Mouse (Mus musculus): ENCODE data around the gene Herc3. TPM values are rescaled to one million over a fixed set of nuclear protein-coding genes. Genes with fewer than 3 reads are reported as not detected.
"Not testable (repeated sequence)": the region's sequence is repeated elsewhere in the genome, so short reads cannot be mapped to it uniquely, and the experiment has no call there.

Herc3 gene
- polyA plus RNA-seq (2016; fragmentation: Nextera tagmentation; extraction: Ambion mirVana): 4.8 and 5.9 TPM in 2 replicates

GRCm38 (mm10) chr6:58831232-58832009 lies at the start of gene Herc3:
Herc3 (plus strand) TSS chr6:58831465.
- H3K27me3 ChIP-seq (replicated peaks; ENCODE audit: low read depth, poor library complexity, severe bottlenecking): peaks cover 10% of the 10 kb centered on the region
- H3K4me3 ChIP-seq: peak within 1 kb of the TSS; percentile 83
- no peaks in the 10 kb centered on the region for H3K9me3 ChIP-seq
- under 1% methylated on average over 83 of the region's 83 CpGs for WGBS
- peak within 1 kb of the TSS; percentile 87 for H3K27ac ChIP-seq (replicated peaks)
- H3K36me3 ChIP-seq (replicated peaks): no peaks in the 10 kb centered on the region
- H3K4me1 ChIP-seq: no peaks in the 10 kb centered on the region; the same call in 1 of the 2 replicates
- DNase-seq (ENCODE audit: low spot score): peak; percentile 86

GRCm38 (mm10) chr6:58801394-58801793 lies 29.9 kb upstream of the Herc3 start:
- H3K27me3 ChIP-seq (replicated peaks; ENCODE audit: low read depth, poor library complexity, severe bottlenecking): no peaks in the 10 kb centered on the region
- DNase-seq (ENCODE audit: low spot score): no peak
- H3K36me3 ChIP-seq (replicated peaks): no peaks in the 10 kb centered on the region
- no peaks in the 10 kb centered on the region for H3K9me3 ChIP-seq
- no peak overlapping the region for H3K4me3 ChIP-seq
- H3K27ac ChIP-seq (replicated peaks): no peak overlapping the region
- H3K4me1 ChIP-seq: no peaks in the 10 kb centered on the region

GRCm38 (mm10) chr6:58814381-58814780 lies 16.9 kb upstream of the Herc3 start:
- DNase-seq (ENCODE audit: low spot score): no peak
- no peaks in the 10 kb centered on the region for H3K36me3 ChIP-seq (replicated peaks)
- no peak overlapping the region for H3K27ac ChIP-seq (replicated peaks)
- H3K4me3 ChIP-seq: no peak overlapping the region
- H3K27me3 ChIP-seq (replicated peaks; ENCODE audit: low read depth, poor library complexity, severe bottlenecking): no peaks in the 10 kb centered on the region
- H3K9me3 ChIP-seq: no peaks in the 10 kb centered on the region
- H3K4me1 ChIP-seq: no peaks in the 10 kb centered on the region

- not testable (repeated sequence) for H3K36me3 ChIP-seq (replicated peaks); H3K27me3 ChIP-seq (replicated peaks; ENCODE audit: low read depth, poor library complexity, severe bottlenecking); H3K4me3 ChIP-seq; DNase-seq (ENCODE audit: low spot score); H3K9me3 ChIP-seq; H3K27ac ChIP-seq (replicated peaks); H3K4me1 ChIP-seq
- 94% methylated on average over 6 of the region's 11 CpGs for WGBS
Observed at GRCm38 (mm10) chr6:58817037-58817436, 14.2 kb upstream of the Herc3 start.

- DNase-seq (ENCODE audit: low spot score): no peak
- WGBS: 88% methylated on average over 2 of the region's 2 CpGs
- Histone ChIP-seq H3K27me3 (replicated peaks; ENCODE audit: low read depth, poor library complexity, severe bottlenecking) (no peaks in the 10 kb centered on the region; the same call in 1 of the 2 replicates), H3K4me3 (no peak overlapping the region), H3K4me1 (no peaks in the 10 kb centered on the region), H3K27ac (replicated peaks) (no peak overlapping the region), H3K36me3 (replicated peaks) (no peaks in the 10 kb centered on the region), H3K9me3 (no peaks in the 10 kb centered on the region)
Observed at GRCm38 (mm10) chr6:58825619-58826018, 5.6 kb upstream of the Herc3 start.

GRCm38 (mm10) chr6:58826089-58826488 lies 5.2 kb upstream of the Herc3 start:
- H3K4me1 ChIP-seq: no peaks in the 10 kb centered on the region
- no peak overlapping the region for H3K27ac ChIP-seq (replicated peaks)
- WGBS: 81% methylated on average over 2 of the region's 2 CpGs
- H3K4me3 ChIP-seq: no peak overlapping the region
- DNase-seq (ENCODE audit: low spot score): no peak
- H3K9me3 ChIP-seq: no peaks in the 10 kb centered on the region
- no peaks in the 10 kb centered on the region for H3K36me3 ChIP-seq (replicated peaks)
- H3K27me3 ChIP-seq (replicated peaks; ENCODE audit: low read depth, poor library complexity, severe bottlenecking): no peaks in the 10 kb centered on the region; the same call in 1 of the 2 replicates

GRCm38 (mm10) chr6:58828582-58828981 lies 2.7 kb upstream of the Herc3 start:
- Histone ChIP-seq H3K4me3 (no peak overlapping the region), H3K4me1 (no peaks in the 10 kb centered on the region; the same call in 1 of the 2 replicates), H3K27me3 (replicated peaks; ENCODE audit: low read depth, poor library complexity, severe bottlenecking) (peaks cover 6% of the 10 kb centered on the region), H3K9me3 (no peaks in the 10 kb centered on the region), H3K27ac (replicated peaks) (no peak overlapping the region), H3K36me3 (replicated peaks) (no peaks in the 10 kb centered on the region)
- DNase-seq (ENCODE audit: low spot score): no peak
- WGBS: 89% methylated on average over 1 of the region's 1 CpGs

- Histone ChIP-seq H3K4me3 (peak overlapping the region; percentile 83), H3K27me3 (replicated peaks; ENCODE audit: low read depth, poor library complexity, severe bottlenecking) (peaks cover 10% of the 10 kb centered on the region), H3K4me1 (no peaks in the 10 kb centered on the region; the same call in 1 of the 2 replicates), H3K36me3 (replicated peaks) (no peaks in the 10 kb centered on the region), H3K27ac (replicated peaks) (peak overlapping the region; percentile 87; the same call in 1 of the 2 replicates), H3K9me3 (no peaks in the 10 kb centered on the region)
- 12% methylated on average over 7 of the region's 7 CpGs for WGBS
- peak; percentile 14 for DNase-seq (ENCODE audit: low spot score)
Observed at GRCm38 (mm10) chr6:58830840-58831231, 429 bp upstream of the Herc3 start.

GRCm38 (mm10) chr6:58832591-58833018 lies 1.3 kb downstream of the Herc3 start:
- Histone ChIP-seq H3K36me3 (replicated peaks) (no peaks in the 10 kb centered on the region), H3K4me1 (no peaks in the 10 kb centered on the region; the same call in 1 of the 2 replicates), H3K4me3 (peak overlapping the region; percentile 83), H3K27me3 (replicated peaks; ENCODE audit: low read depth, poor library complexity, severe bottlenecking) (peaks cover 10% of the 10 kb centered on the region), H3K27ac (replicated peaks) (no peak overlapping the region), H3K9me3 (no peaks in the 10 kb centered on the region)
- DNase-seq (ENCODE audit: low spot score): no peak
- WGBS: 40% methylated on average over 7 of the region's 7 CpGs

- WGBS: 86% methylated on average over 7 of the region's 7 CpGs
- H3K36me3 ChIP-seq (replicated peaks): no peaks in the 10 kb centered on the region
- peaks cover 10% of the 10 kb centered on the region for H3K27me3 ChIP-seq (replicated peaks; ENCODE audit: low read depth, poor library complexity, severe bottlenecking)
- no peak overlapping the region for H3K27ac ChIP-seq (replicated peaks)
- no peaks in the 10 kb centered on the region; the same call in 1 of the 2 replicates for H3K4me1 ChIP-seq
- DNase-seq (ENCODE audit: low spot score): no peak
- no peak overlapping the region for H3K4me3 ChIP-seq
- H3K9me3 ChIP-seq: no peaks in the 10 kb centered on the region
Observed at GRCm38 (mm10) chr6:58834470-58834869, 3.2 kb downstream of the Herc3 start.

GRCm38 (mm10) chr6:58835591-58835990 lies 4.3 kb downstream of the Herc3 start:
- WGBS: 93% methylated on average over 1 of the region's 1 CpGs
- H3K36me3 ChIP-seq (replicated peaks): no peaks in the 10 kb centered on the region
- peaks cover 10% of the 10 kb centered on the region for H3K27me3 ChIP-seq (replicated peaks; ENCODE audit: low read depth, poor library complexity, severe bottlenecking)
- H3K4me3 ChIP-seq: no peak overlapping the region
- no peak for DNase-seq (ENCODE audit: low spot score)
- no peaks in the 10 kb centered on the region for H3K9me3 ChIP-seq
- no peak overlapping the region for H3K27ac ChIP-seq (replicated peaks)
- H3K4me1 ChIP-seq: no peaks in the 10 kb centered on the region; the same call in 1 of the 2 replicates

GRCm38 (mm10) chr6:58836476-58836875 lies 5.2 kb downstream of the Herc3 start:
- DNase-seq (ENCODE audit: low spot score): no peak
- Histone ChIP-seq H3K9me3 (no peaks in the 10 kb centered on the region), H3K27ac (replicated peaks) (no peak overlapping the region), H3K36me3 (replicated peaks) (no peaks in the 10 kb centered on the region), H3K27me3 (replicated peaks; ENCODE audit: low read depth, poor library complexity, severe bottlenecking) (peaks cover 10% of the 10 kb centered on the region), H3K4me3 (no peak overlapping the region), H3K4me1 (peaks cover 2% of the 10 kb centered on the region; the same call in 1 of the 2 replicates)
- WGBS: 85% methylated on average over 2 of the region's 2 CpGs

- Histone ChIP-seq H3K36me3 (replicated peaks) (no peaks in the 10 kb centered on the region), H3K9me3 (no peaks in the 10 kb centered on the region), H3K27me3 (replicated peaks; ENCODE audit: low read depth, poor library complexity, severe bottlenecking) (peaks cover 10% of the 10 kb centered on the region), H3K4me1 (peaks cover 11% of the 10 kb centered on the region), H3K27ac (replicated peaks) (no peak overlapping the region), H3K4me3 (no peak overlapping the region)
- 10% methylated on average over 1 of the region's 1 CpGs for WGBS
- no peak for DNase-seq (ENCODE audit: low spot score)
Observed at GRCm38 (mm10) chr6:58837917-58838316, 6.7 kb downstream of the Herc3 start.
